Mouse (Mus musculus) cerebellum, postnatal 14 days (tissue): ENCODE measurements around the gene Pex6.

Experiments
- DNase-seq, 2 experiments: peaks; one replicate each; pipeline ENCODE4 v3.0.0; 2021; ENCODE audit warnings: mixed read lengths in 2 of 2

Gene Pex6

GRCm38 (mm10) chr17:46710959-46711597 lies at the start of gene Pex6:
Pex6 (plus strand) TSS chr17:46711463.
- peak; percentile 97 to 98 for DNase-seq

GRCm38 (mm10) chr17:46661981-46662380 lies 49.3 kb upstream of the Pex6 start:
- DNase-seq: peak; percentile 69 to 75

GRCm38 (mm10) chr17:46662730-46663129 lies 48.5 kb upstream of the Pex6 start:
- DNase-seq: peak; percentile 83 to 85

GRCm38 (mm10) chr17:46667712-46668111 lies 43.6 kb upstream of the Pex6 start:
- DNase-seq: no peak

- no peak for DNase-seq
Observed at GRCm38 (mm10) chr17:46669911-46670310, 41.4 kb upstream of the Pex6 start.

GRCm38 (mm10) chr17:46673850-46674529 lies 37.3 kb upstream of the Pex6 start, which contains the start of gene Rrp36:
Rrp36 (minus strand) TSS chr17:46674352.
- peak; percentile 91 for DNase-seq

GRCm38 (mm10) chr17:46674530-46675283 lies 36.6 kb upstream of the Pex6 start:
- DNase-seq: no peak

- DNase-seq: peak in 1 of 2 experiments; percentile 44
Observed at GRCm38 (mm10) chr17:46678416-46678815, 32.8 kb upstream of the Pex6 start, which contains the start of gene Mea1. Mea1 (plus strand) TSS chr17:46678793.

- no peak for DNase-seq
Observed at GRCm38 (mm10) chr17:46678911-46679310, 32.4 kb upstream of the Pex6 start.

GRCm38 (mm10) chr17:46679843-46680759 lies 31.2 kb upstream of the Pex6 start:
- DNase-seq: peak; percentile 76 to 86

- peak; percentile 99 for DNase-seq
Observed at GRCm38 (mm10) chr17:46680760-46681373, 30.4 kb upstream of the Pex6 start, which contains the start of gene Klhdc3. Klhdc3 (minus strand) TSS chr17:46680914.

- peak in 1 of 2 experiments; percentile 39 for DNase-seq
Observed at GRCm38 (mm10) chr17:46681466-46682118, 29.7 kb upstream of the Pex6 start.

GRCm38 (mm10) chr17:46682654-46683389 lies 28.4 kb upstream of the Pex6 start:
- no peak for DNase-seq

- no peak for DNase-seq
Observed at GRCm38 (mm10) chr17:46685913-46686312, 25.4 kb upstream of the Pex6 start.

- no peak for DNase-seq
Observed at GRCm38 (mm10) chr17:46690665-46691064, 20.6 kb upstream of the Pex6 start.

GRCm38 (mm10) chr17:46691390-46691789 lies 19.9 kb upstream of the Pex6 start:
- DNase-seq: no peak

GRCm38 (mm10) chr17:46694517-46695063 lies 16.7 kb upstream of the Pex6 start:
- no peak for DNase-seq

- no peak for DNase-seq
Observed at GRCm38 (mm10) chr17:46698515-46698914, 12.7 kb upstream of the Pex6 start.

- DNase-seq: no peak
Observed at GRCm38 (mm10) chr17:46699245-46699644, 12.0 kb upstream of the Pex6 start.

GRCm38 (mm10) chr17:46699912-46700311 lies 11.4 kb upstream of the Pex6 start:
- DNase-seq: peak; percentile 77 to 78
